Mouse (Mus musculus): Measurements from ENCODE around the gene Tmem88b. TPM values are rescaled to one million over a fixed set of nuclear protein-coding genes. Genes with fewer than 3 reads are reported as not detected.

The Tmem88b gene
- polyA plus RNA-seq, 1 experiment = 50.5 TPM

GRCm38 (mm10) chr4:155736421-155736820 lies 49.3 kb downstream of the Tmem88b start:
- Histone ChIP-seq H3K27ac (ENCODE audit: insufficient read depth, low read length) (no peak overlapping the region), H3K4me1 (ENCODE audit: control insufficient read depth, insufficient read depth, low read length) (peaks cover 11% of the 10 kb centered on the region), H3K4me3 (ENCODE audit: insufficient read depth, low read length) (peak overlapping the region; percentile 52; the same call in 1 of the 2 replicates)
- TF ChIP-seq CTCF (IDR thresholded peaks at IDR 0.05; ENCODE audit: extremely low read depth, insufficient read depth, low read length) (no peak), POLR2A (IDR thresholded peaks at IDR 0.05; ENCODE audit: extremely low read depth, insufficient read depth, low read length) (no peak)

- peak overlapping the region; percentile 52 for H3K4me3 ChIP-seq (ENCODE audit: insufficient read depth, low read length)
- peaks cover 11% of the 10 kb centered on the region for H3K4me1 ChIP-seq (ENCODE audit: control insufficient read depth, insufficient read depth, low read length)
- H3K27ac ChIP-seq (ENCODE audit: insufficient read depth, low read length) = peak overlapping the region; percentile 54; the same call in 1 of the 2 replicates
- TF ChIP-seq CTCF (IDR thresholded peaks at IDR 0.05; ENCODE audit: extremely low read depth, insufficient read depth, low read length) = no peak
- no peak for TF ChIP-seq POLR2A (IDR thresholded peaks at IDR 0.05; ENCODE audit: extremely low read depth, insufficient read depth, low read length)
Observed at GRCm38 (mm10) chr4:155735788-155736187, 49.9 kb downstream of the Tmem88b start.

GRCm38 (mm10) chr4:155734951-155735702 lies 50.5 kb downstream of the Tmem88b start:
- Histone ChIP-seq H3K4me3 (ENCODE audit: insufficient read depth, low read length) (peak overlapping the region; percentile 52), H3K4me1 (ENCODE audit: control insufficient read depth, insufficient read depth, low read length) (peaks cover 11% of the 10 kb centered on the region), H3K27ac (ENCODE audit: insufficient read depth, low read length) (peak overlapping the region; percentile 54)
- no peak for TF ChIP-seq POLR2A (IDR thresholded peaks at IDR 0.05; ENCODE audit: extremely low read depth, insufficient read depth, low read length)
- TF ChIP-seq CTCF (IDR thresholded peaks at IDR 0.05; ENCODE audit: extremely low read depth, insufficient read depth, low read length) = no peak

GRCm38 (mm10) chr4:155734350-155734941 lies 51.2 kb downstream of the Tmem88b start, which contains the start of gene Tmem240:
Gene Tmem240, plus strand, starts transcription at chr4:155734800.
- Histone ChIP-seq H3K27ac (ENCODE audit: insufficient read depth, low read length) (peak within 1 kb of the TSS; percentile 54), H3K4me3 (ENCODE audit: insufficient read depth, low read length) (peak within 1 kb of the TSS; percentile 52), H3K4me1 (ENCODE audit: control insufficient read depth, insufficient read depth, low read length) (peaks cover 11% of the 10 kb centered on the region)
- TF ChIP-seq CTCF (IDR thresholded peaks at IDR 0.05; ENCODE audit: extremely low read depth, insufficient read depth, low read length) (no peak), POLR2A (IDR thresholded peaks at IDR 0.05; ENCODE audit: extremely low read depth, insufficient read depth, low read length) (0 out of 2 replicates have a peak, but pooled peaks have one; percentile 39)

GRCm38 (mm10) chr4:155733267-155733666 lies 52.4 kb downstream of the Tmem88b start:
- Histone ChIP-seq H3K4me3 (ENCODE audit: insufficient read depth, low read length) (no peak overlapping the region), H3K4me1 (ENCODE audit: control insufficient read depth, insufficient read depth, low read length) (peaks cover 8% of the 10 kb centered on the region), H3K27ac (ENCODE audit: insufficient read depth, low read length) (no peak overlapping the region)
- TF ChIP-seq CTCF (IDR thresholded peaks at IDR 0.05; ENCODE audit: extremely low read depth, insufficient read depth, low read length) = no peak
- TF ChIP-seq POLR2A (IDR thresholded peaks at IDR 0.05; ENCODE audit: extremely low read depth, insufficient read depth, low read length) = no peak

Other genes starting within 250 kb of the Tmem88b start
- gene Nadk, start 223.5 kb downstream of the Tmem88b start, polyA plus RNA-seq (2012; rRNA removed) = 66.9 and 70.1 TPM in 2 replicates
- gene Slc35e2, start 184.5 kb downstream of the Tmem88b start, polyA plus RNA-seq (2012; rRNA removed) = 16.8 and 18.1 TPM in 2 replicates
- 48.0 and 48.2 TPM in 2 replicates for gene Cdk11b, start 161.0 kb downstream of the Tmem88b start, polyA plus RNA-seq (2012; rRNA removed)
- gene Gm10563, start 140.5 kb downstream of the Tmem88b start, polyA plus RNA-seq (2012; rRNA removed) = not detected in 2 replicates
- gene Mmp23, start 132.5 kb downstream of the Tmem88b start, polyA plus RNA-seq (2012; rRNA removed) = 5.9 and 6.0 TPM in 2 replicates
- gene Mib2, start 116.7 kb downstream of the Tmem88b start, polyA plus RNA-seq (2012; rRNA removed) = 153 and 169 TPM in 2 replicates
- gene Fndc10, start 91.5 kb downstream of the Tmem88b start, polyA plus RNA-seq (2012; rRNA removed) = 42.8 and 45.8 TPM in 2 replicates
- gene Ssu72, start 81.1 kb downstream of the Tmem88b start, polyA plus RNA-seq (2012; rRNA removed) = 131 and 138 TPM in 2 replicates
- gene Tmem240, start 51.1 kb downstream of the Tmem88b start, polyA plus RNA-seq (2012; rRNA removed) = 68.5 and 70.6 TPM in 2 replicates
- 84.4 and 93.0 TPM in 2 replicates for gene Atad3a, start 24.8 kb downstream of the Tmem88b start, polyA plus RNA-seq (2012; rRNA removed)
- gene Vwa1, start 11.2 kb downstream of the Tmem88b start, polyA plus RNA-seq (2012; rRNA removed) = 29.8 and 32.1 TPM in 2 replicates
- gene Ankrd65, start 4.6 kb upstream of the Tmem88b start, polyA plus RNA-seq (2012; rRNA removed) = not detected in 2 replicates
- 105 and 110 TPM in 2 replicates for gene Mrpl20, start 17.0 kb upstream of the Tmem88b start, polyA plus RNA-seq (2012; rRNA removed)
- 112 and 121 TPM in 2 replicates for gene Ccnl2, start 26.6 kb upstream of the Tmem88b start, polyA plus RNA-seq (2012; rRNA removed)
- 128 and 131 TPM in 2 replicates for gene Aurkaip1, start 45.4 kb upstream of the Tmem88b start, polyA plus RNA-seq (2012; rRNA removed)
- gene Mxra8, start 53.8 kb upstream of the Tmem88b start, polyA plus RNA-seq (2012; rRNA removed) = 14.9 and 15.7 TPM in 2 replicates
- gene Dvl1, start 61.5 kb upstream of the Tmem88b start, polyA plus RNA-seq (2012; rRNA removed) = 133 and 145 TPM in 2 replicates
- 0.17 and 0.23 TPM in 2 replicates for gene Tas1r3, start 77.5 kb upstream of the Tmem88b start, polyA plus RNA-seq (2012; rRNA removed)
- 19.7 and 21.9 TPM in 2 replicates for gene Cptp, start 83.6 kb upstream of the Tmem88b start, polyA plus RNA-seq (2012; rRNA removed)
- 39.4 and 42.5 TPM in 2 replicates for gene Ints11, start 83.7 kb upstream of the Tmem88b start, polyA plus RNA-seq (2012; rRNA removed)
- gene Pusl1, start 105.9 kb upstream of the Tmem88b start, polyA plus RNA-seq (2012; rRNA removed) = 90.6 and 94.2 TPM in 2 replicates
- gene Acap3, start 105.9 kb upstream of the Tmem88b start, polyA plus RNA-seq (2012; rRNA removed) = 136 and 142 TPM in 2 replicates
- gene Ube2j2, start 158.0 kb upstream of the Tmem88b start, polyA plus RNA-seq (2012; rRNA removed) = 72.6 and 75.2 TPM in 2 replicates
- gene C1qtnf12, start 176.4 kb upstream of the Tmem88b start, polyA plus RNA-seq (2012; rRNA removed) = 19.3 and 22.2 TPM in 2 replicates
- 8.9 and 11.0 TPM in 2 replicates for gene B3galt6, start 206.8 kb upstream of the Tmem88b start, polyA plus RNA-seq (2012; rRNA removed)
- gene Sdf4, start 207.0 kb upstream of the Tmem88b start, polyA plus RNA-seq (2012; rRNA removed) = 122 and 126 TPM in 2 replicates
- gene Tnfrsf4, start 228.0 kb upstream of the Tmem88b start, polyA plus RNA-seq (2012; rRNA removed) = 3.4 and 4.0 TPM in 2 replicates
- gene Tnfrsf18, start 240.3 kb upstream of the Tmem88b start, polyA plus RNA-seq (2012; rRNA removed) = 0.17 and 0.34 TPM in 2 replicates

Data from cortical plate, adult 2 months (tissue).